Mouse (Mus musculus) cerebellum, adult 2 months (tissue): ENCODE data around the gene Kcnh5. TPM values are rescaled to one million over a fixed set of nuclear protein-coding genes. Genes with fewer than 3 reads are reported as not detected.

Experiments used
- DNase-seq, 2 experiments: peaks; one replicate each; pipeline ENCODE4 v3.0.0; 2021
- H3K27ac ChIP-seq: fragments of 200-500 bp; 2 replicates; pipeline ENCODE4 v1.5.1; 2012; ENCODE audit warnings: low read length, control low read depth, inconsistent platforms; ENCODE audit not compliant: insufficient read depth
- H3K27me3 ChIP-seq: fragments of 200-500 bp; 2 replicates; pipeline ENCODE4 v1.6.1; 2012; ENCODE audit warnings: inconsistent platforms, mild to moderate bottlenecking, low read length, moderate library complexity; ENCODE audit not compliant: control insufficient read depth, insufficient read depth
- H3K4me1 ChIP-seq: fragments of 200-500 bp; 2 replicates; pipeline ENCODE4 v1.6.1; 2011; ENCODE audit warnings: low read length; ENCODE audit not compliant: control insufficient read depth, insufficient read depth
- H3K4me3 ChIP-seq: fragments of 200-500 bp; replicated peaks from 2 replicates; pipeline ENCODE3; 2011; ENCODE audit warnings: mild to moderate bottlenecking, low read depth, low read length, control low read depth; ENCODE audit not compliant: insufficient read depth
- CTCF ChIP-seq: fragments of 200-500 bp; IDR thresholded peaks from 2 replicates; pipeline ENCODE4 v1.5.1; 2011; ENCODE audit warnings: low read depth, mild to moderate bottlenecking, control low read depth, low read length, moderate library complexity, borderline replicate concordance; ENCODE audit not compliant: insufficient read depth
- POLR2A ChIP-seq: fragments of 200-500 bp; IDR thresholded peaks from 2 replicates; pipeline ENCODE4 v1.6.1; 2011; ENCODE audit warnings: low read length, control low read depth, borderline replicate concordance; ENCODE audit not compliant: insufficient read depth
- WGBS: fragments of 180-500 bp; shearing (Covaris S2); methylation state at CpG from one replicate; pipeline ENCODE4 v1.1.7; 2018; 5-methylcytosine and 5-hydroxymethylcytosine counted together
- polyA plus RNA-seq: library from polyadenylated mRNA; depleted of rRNA; stranded (reverse); fragments of >200 nt; gene quantifications from 2 replicates; pipeline ENCODE4 v1.2.3, GENCODE M21; 2012

The Kcnh5 gene
- polyA plus RNA-seq, 1 experiment = 2.0 TPM

- Histone ChIP-seq H3K4me3 (no peak overlapping the region), H3K4me1 (no peaks in the 10 kb centered on the region), H3K27me3 (no peaks in the 10 kb centered on the region), H3K27ac (no peak overlapping the region)
- no peak for TF ChIP-seq POLR2A
- TF ChIP-seq CTCF = peak; percentile 12; the same call in 1 of the 2 replicates
- DNase-seq = no peak
- WGBS = 50% methylated on average over 2 of the region's 2 CpGs
Measured at GRCm38 (mm10) chr12:75170970-75171369, 6.2 kb downstream of the Kcnh5 start.

GRCm38 (mm10) chr12:75153076-75153568, 24.0 kb downstream of the Kcnh5 start:
- Histone ChIP-seq H3K27me3 (no peaks in the 10 kb centered on the region), H3K4me3 (no peak overlapping the region), H3K27ac (no peak overlapping the region), H3K4me1 (no peaks in the 10 kb centered on the region)
- 97% methylated on average over 2 of the region's 2 CpGs for WGBS
- TF ChIP-seq CTCF (no peak), POLR2A (no peak)
- no peak for DNase-seq

GRCm38 (mm10) chr12:75139792-75140191, 37.3 kb downstream of the Kcnh5 start:
- Histone ChIP-seq H3K27me3 (no peaks in the 10 kb centered on the region), H3K27ac (no peak overlapping the region), H3K4me3 (no peak overlapping the region), H3K4me1 (no peaks in the 10 kb centered on the region)
- no peak for DNase-seq
- no peak for TF ChIP-seq POLR2A
- TF ChIP-seq CTCF = no peak
- 68% methylated on average over 1 of the region's 1 CpGs for WGBS

GRCm38 (mm10) chr12:75091921-75092320, 85.2 kb downstream of the Kcnh5 start:
- 18% methylated on average over 5 of the region's 5 CpGs for WGBS
- DNase-seq = no peak
- H3K27ac ChIP-seq = no peak overlapping the region

GRCm38 (mm10) chr12:75090957-75091356, 86.2 kb downstream of the Kcnh5 start:
- no peaks in the 10 kb centered on the region for H3K4me1 ChIP-seq
- no peaks in the 10 kb centered on the region for H3K27me3 ChIP-seq
- H3K4me3 ChIP-seq = no peak overlapping the region
- H3K27ac ChIP-seq = no peak overlapping the region
- TF ChIP-seq CTCF = no peak
- DNase-seq = no peak
- 89% methylated on average over 1 of the region's 1 CpGs for WGBS

More at GRCm38 (mm10) chr12:75091921-75092320, 85.2 kb downstream of the Kcnh5 start:
- Histone ChIP-seq H3K4me3 (no peak overlapping the region), H3K27me3 (no peaks in the 10 kb centered on the region), H3K4me1 (no peaks in the 10 kb centered on the region)
- no peak for TF ChIP-seq POLR2A
- no peak for TF ChIP-seq CTCF

GRCm38 (mm10) chr12:75077175-75077574, 100.0 kb downstream of the Kcnh5 start:
- no peaks in the 10 kb centered on the region for H3K4me1 ChIP-seq
- 68% methylated on average over 5 of the region's 5 CpGs for whole genome bisulfite sequencing
- no peaks in the 10 kb centered on the region for H3K27me3 ChIP-seq
- no peak overlapping the region for H3K27ac ChIP-seq
- TF ChIP-seq POLR2A = no peak
- no peak overlapping the region for H3K4me3 ChIP-seq
- no peak for DNase-seq

GRCm38 (mm10) chr12:75071043-75071442, 106.1 kb downstream of the Kcnh5 start:
- Histone ChIP-seq H3K27me3 (no peaks in the 10 kb centered on the region), H3K4me1 (no peaks in the 10 kb centered on the region), H3K27ac (no peak overlapping the region), H3K4me3 (no peak overlapping the region)
- TF ChIP-seq CTCF (no peak), POLR2A (no peak)
- 98% methylated on average over 2 of the region's 2 CpGs for WGBS
- no peak for DNase-seq

GRCm38 (mm10) chr12:75062571-75062970, 114.6 kb downstream of the Kcnh5 start:
- Histone ChIP-seq H3K27me3 (no peaks in the 10 kb centered on the region; the same call in 1 of the 2 replicates), H3K4me3 (no peak overlapping the region), H3K4me1 (no peaks in the 10 kb centered on the region), H3K27ac (no peak overlapping the region)
- no peak for TF ChIP-seq POLR2A
- TF ChIP-seq CTCF = no peak
- no peak for DNase-seq
